Mouse (Mus musculus): ENCODE results near the gene Art4. TPM values are rescaled to one million over a fixed set of nuclear protein-coding genes. Genes with fewer than 3 reads are reported as not detected.

Gene Art4
- total and polyA plus RNA-seq, 3 experiments, result 12.8 to 19.6 (median 16.3) TPM

GRCm38 (mm10) chr6:136813117-136813516 lies 44.4 kb downstream of the Art4 start:
- H3K4me3 ChIP-seq, result no peak overlapping the region
- H3K79me2 ChIP-seq (replicated peaks; ENCODE audit: control insufficient read depth, insufficient read depth, low read length), result no peaks in the 10 kb centered on the region
- DNase-seq, result no peak
- peak; percentile 46 for TF ChIP-seq CTCF (IDR thresholded peaks at IDR 0.05)
- no peak for TF ChIP-seq EP300 (IDR thresholded peaks at IDR 0.05; ENCODE audit: insufficient read depth, low read depth, low read length)
- WGBS, result 21% methylated on average over 4 of the region's 4 CpGs
- H3K27ac ChIP-seq, result no peak overlapping the region
- no peaks in the 10 kb centered on the region for H3K27me3 ChIP-seq (ENCODE audit: control insufficient read depth, insufficient read depth, low read length)
- no peak overlapping the region for H3K9ac ChIP-seq (ENCODE audit: low read depth, low read length)
- H3K36me3 ChIP-seq (ENCODE audit: control insufficient read depth, insufficient read depth, low read length), result 0 out of 2 replicates have a peak, but pooled peaks cover 3% of the 10 kb centered on the region
- intact Hi-C loops (cut with DNase I), result no loop called here
- no peaks in the 10 kb centered on the region; the same call in 1 of the 2 replicates for H3K4me1 ChIP-seq (ENCODE audit: control insufficient read depth, insufficient read depth, low read length)

DNA sequence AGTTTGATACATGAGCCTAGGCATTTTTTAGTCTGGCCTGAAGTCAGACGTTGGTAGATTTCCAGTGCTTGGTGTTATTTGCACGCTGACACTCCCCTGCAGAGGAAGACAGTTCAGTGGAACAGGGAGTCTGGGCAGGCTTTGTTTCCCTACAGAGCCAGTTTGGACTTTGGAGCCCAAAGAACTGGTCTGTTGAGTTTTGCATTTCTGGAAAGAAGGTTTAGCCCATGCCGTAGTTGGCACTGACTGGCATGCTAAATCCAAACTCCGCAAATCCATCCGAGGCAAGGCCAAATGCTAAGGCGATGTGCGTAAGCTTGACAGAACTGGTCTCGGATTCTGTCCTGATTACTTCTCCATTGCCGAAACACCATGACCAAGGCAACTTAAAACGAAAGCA lies 46.3 kb downstream of the Art4 start:
- H3K27me3 ChIP-seq (ENCODE audit: control insufficient read depth, insufficient read depth, low read length), result no peaks in the 10 kb centered on the region
- no peak for DNase-seq
- H3K79me2 ChIP-seq (replicated peaks; ENCODE audit: control insufficient read depth, insufficient read depth, low read length), result no peaks in the 10 kb centered on the region
- WGBS, result 88% methylated on average over 10 of the region's 10 CpGs
- no peak overlapping the region for H3K4me3 ChIP-seq
- no peaks in the 10 kb centered on the region; the same call in 1 of the 2 replicates for H3K4me1 ChIP-seq (ENCODE audit: control insufficient read depth, insufficient read depth, low read length)
- no peak for TF ChIP-seq POLR2A (IDR thresholded peaks at IDR 0.05; ENCODE audit: insufficient read depth, low read depth, low read length)
- no peak for TF ChIP-seq CTCF (IDR thresholded peaks at IDR 0.05)
- TF ChIP-seq EP300 (IDR thresholded peaks at IDR 0.05; ENCODE audit: insufficient read depth, low read depth, low read length), result no peak
- H3K27ac ChIP-seq, result no peak overlapping the region
- no peak overlapping the region for H3K9ac ChIP-seq (ENCODE audit: low read depth, low read length)
- intact Hi-C loops (cut with DNase I), result no loop called here
- H3K36me3 ChIP-seq (ENCODE audit: control insufficient read depth, insufficient read depth, low read length), result 0 out of 2 replicates have a peak, but pooled peaks cover 3% of the 10 kb centered on the region

- Histone ChIP-seq H3K79me2 (replicated peaks; ENCODE audit: control insufficient read depth, insufficient read depth, low read length) (no peaks in the 10 kb centered on the region), H3K4me3 (peak overlapping the region; percentile 79; the same call in 1 of the 2 replicates), H3K9ac (ENCODE audit: low read depth, low read length) (no peak overlapping the region), H3K27ac (no peak overlapping the region), H3K4me1 (ENCODE audit: control insufficient read depth, insufficient read depth, low read length) (peaks cover 1% of the 10 kb centered on the region; the same call in 1 of the 2 replicates), H3K27me3 (ENCODE audit: control insufficient read depth, insufficient read depth, low read length) (no peaks in the 10 kb centered on the region), H3K36me3 (ENCODE audit: control insufficient read depth, insufficient read depth, low read length) (no peaks in the 10 kb centered on the region)
- DNase-seq, result no peak
- TF ChIP-seq POLR2A (IDR thresholded peaks at IDR 0.05; ENCODE audit: insufficient read depth, low read depth, low read length), result no peak
- no peak for TF ChIP-seq CTCF (IDR thresholded peaks at IDR 0.05)
- no peak for TF ChIP-seq EP300 (IDR thresholded peaks at IDR 0.05; ENCODE audit: insufficient read depth, low read depth, low read length)
- intact Hi-C loops (cut with DNase I), result no loop called here
- WGBS, result 58% methylated on average over 13 of the region's 13 CpGs
These were observed 47.9 kb downstream of the Art4 start for GRCm38 (mm10) chr6:136809673-136810072.

DNA sequence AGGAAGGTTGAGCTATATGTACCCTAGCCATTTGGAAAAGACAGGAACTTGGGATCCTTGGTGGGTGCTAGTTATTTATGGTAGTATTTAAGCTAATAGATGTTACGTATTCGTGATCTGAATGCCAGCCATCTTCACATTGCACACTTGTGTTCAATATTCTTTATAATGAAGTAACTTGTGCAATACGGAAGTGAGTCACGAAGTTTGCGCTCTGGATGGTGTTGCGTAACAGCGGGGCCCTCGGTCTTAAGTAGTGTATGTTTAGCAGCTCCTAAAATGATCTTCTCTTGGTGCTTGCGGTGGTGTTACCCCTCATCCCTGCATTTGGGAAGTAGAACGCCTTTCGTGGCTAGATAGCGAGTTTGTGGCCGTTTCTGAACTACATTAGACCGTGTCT lies 48.5 kb downstream of the Art4 start:
- peak; percentile 52 to 64 for DNase-seq
- intact Hi-C loops (cut with DNase I), result no loop called here
- H3K36me3 ChIP-seq (ENCODE audit: control insufficient read depth, insufficient read depth, low read length), result no peaks in the 10 kb centered on the region
- H3K9ac ChIP-seq (ENCODE audit: low read depth, low read length), result peak overlapping the region; percentile 82; the same call in 1 of the 2 replicates
- H3K79me2 ChIP-seq (replicated peaks; ENCODE audit: control insufficient read depth, insufficient read depth, low read length), result no peaks in the 10 kb centered on the region
- H3K27me3 ChIP-seq (ENCODE audit: control insufficient read depth, insufficient read depth, low read length), result no peaks in the 10 kb centered on the region
- peak overlapping the region; percentile 79 for H3K4me3 ChIP-seq
- H3K27ac ChIP-seq, result peak overlapping the region; percentile 54; the same call in 1 of the 2 replicates
- TF ChIP-seq CTCF (IDR thresholded peaks at IDR 0.05), result no peak
- 0 out of 2 replicates have a peak, but pooled peaks have one; percentile 36 for TF ChIP-seq EP300 (IDR thresholded peaks at IDR 0.05; ENCODE audit: insufficient read depth, low read depth, low read length)
- peaks cover 1% of the 10 kb centered on the region; the same call in 1 of the 2 replicates for H3K4me1 ChIP-seq (ENCODE audit: control insufficient read depth, insufficient read depth, low read length)
- WGBS, result 17% methylated on average over 14 of the region's 14 CpGs

GRCm38 (mm10) chr6:136808631-136809046 lies 48.9 kb downstream of the Art4 start:
- Histone ChIP-seq H3K27me3 (ENCODE audit: control insufficient read depth, insufficient read depth, low read length) (no peaks in the 10 kb centered on the region), H3K79me2 (replicated peaks; ENCODE audit: control insufficient read depth, insufficient read depth, low read length) (no peaks in the 10 kb centered on the region), H3K9ac (ENCODE audit: low read depth, low read length) (peak overlapping the region; percentile 82), H3K27ac (peak overlapping the region; percentile 54), H3K36me3 (ENCODE audit: control insufficient read depth, insufficient read depth, low read length) (no peaks in the 10 kb centered on the region), H3K4me3 (peak overlapping the region; percentile 79), H3K4me1 (ENCODE audit: control insufficient read depth, insufficient read depth, low read length) (peaks cover 1% of the 10 kb centered on the region; the same call in 1 of the 2 replicates)
- no peak for DNase-seq
- under 1% methylated on average over 28 of the region's 28 CpGs for WGBS
- intact Hi-C loops (cut with DNase I), result no loop called here
- no peak for TF ChIP-seq EP300 (IDR thresholded peaks at IDR 0.05; ENCODE audit: insufficient read depth, low read depth, low read length)
- TF ChIP-seq POLR2A (IDR thresholded peaks at IDR 0.05; ENCODE audit: insufficient read depth, low read depth, low read length), result no peak
- no peak for TF ChIP-seq CTCF (IDR thresholded peaks at IDR 0.05)

DNA sequence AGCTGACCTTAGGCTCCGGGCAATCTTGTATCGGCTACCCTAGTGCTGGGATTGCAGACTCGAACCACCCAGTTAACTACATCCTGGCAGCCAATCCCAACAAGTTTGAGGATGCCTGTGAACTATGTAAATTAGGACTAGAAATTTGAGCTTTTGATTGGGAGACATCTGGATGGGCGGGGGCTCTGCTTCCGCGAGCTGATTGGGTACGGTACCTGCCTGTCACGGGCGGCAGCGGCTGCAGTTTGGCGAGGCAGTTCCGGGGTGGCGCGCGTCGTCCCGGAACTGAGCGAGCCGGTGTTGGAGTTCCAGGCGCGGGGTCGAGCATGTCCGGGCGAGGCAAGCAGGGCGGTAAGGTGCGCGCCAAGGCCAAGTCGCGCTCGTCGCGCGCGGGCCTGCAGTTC lies 49.5 kb downstream of the Art4 start, which contains the start of gene H2afj:
H2afj (plus strand) TSS at position 231 of the 404 bp plus-strand sequence.
- no peaks in the 10 kb centered on the region for H3K36me3 ChIP-seq (ENCODE audit: control insufficient read depth, insufficient read depth, low read length)
- intact Hi-C loops (cut with DNase I), result no loop called here
- peak within 1 kb of the TSS; percentile 82 for H3K9ac ChIP-seq (ENCODE audit: low read depth, low read length)
- no peaks in the 10 kb centered on the region for H3K27me3 ChIP-seq (ENCODE audit: control insufficient read depth, insufficient read depth, low read length)
- TF ChIP-seq CTCF (IDR thresholded peaks at IDR 0.05) (no peak), EP300 (IDR thresholded peaks at IDR 0.05; ENCODE audit: insufficient read depth, low read depth, low read length) (peak; percentile 47; the same call in 1 of the 2 replicates), POLR2A (IDR thresholded peaks at IDR 0.05; ENCODE audit: insufficient read depth, low read depth, low read length) (peak; percentile 53)
- H3K27ac ChIP-seq, result peak within 1 kb of the TSS; percentile 75
- H3K79me2 ChIP-seq (replicated peaks; ENCODE audit: control insufficient read depth, insufficient read depth, low read length), result no peaks in the 10 kb centered on the region
- peak; percentile 98 to 100 for DNase-seq
- WGBS, result under 1% methylated on average over 27 of the region's 34 CpGs
- peaks cover 4% of the 10 kb centered on the region for H3K4me1 ChIP-seq (ENCODE audit: control insufficient read depth, insufficient read depth, low read length)
- peak within 1 kb of the TSS; percentile 79 for H3K4me3 ChIP-seq

All from heart, adult 2 months (tissue).